In genomic region chr14:34819919-34820652, GRCm38 (mm10) we compare ENCODE assay signal across 8 mouse cellular contexts. TPM values are rescaled to one million over a fixed set of nuclear protein-coding genes. Genes with fewer than 3 reads are reported as not detected.
DNase-seq lines count a peak whose midpoint lies in the region; ATAC-seq lines count a peak whose summit lies in the region.

Grid1 (plus strand) TSS chr14:34820108.

- peaks cover 7% of the 10 kb centered on the region for H3K4me1 ChIP-seq in hindbrain, embryonic 11.5 days (replicated peaks; ENCODE audit: control insufficient read depth, insufficient read depth, low read length)

- peaks cover 69% of the 10 kb centered on the region for H3K27me3 ChIP-seq in hindbrain, embryonic 11.5 days (ENCODE audit: control insufficient read depth, insufficient read depth, low read length)

- peak within 1 kb of the TSS; percentile 93 for H3K4me2 ChIP-seq in hindbrain, embryonic 11.5 days (replicated peaks; ENCODE audit: low read depth, low read length)

- peak within 1 kb of the TSS; percentile 69 for H3K9ac ChIP-seq in hindbrain, embryonic 11.5 days (ENCODE audit: low read depth, low read length)

- intact Hi-C loops in left cerebral cortex, postnatal 10 days (cut with DNase I) = loop anchor here (5.0 to 10.0 kb wide), 5 partner anchors 77 to 1765 kb away; no protein-coding TSS in a partner anchor

- H3K9me3 ChIP-seq in hindbrain, embryonic 11.5 days (ENCODE audit: control insufficient read depth, low read length) = no peaks in the 10 kb centered on the region

- peak; percentile 48 to 56 for DNase-seq in cerebellum, postnatal 14 days
- DNase-seq in cerebellum, adult 11 months = no peak
- DNase-seq in thymus, postnatal 25 days = peak; percentile 4
- no peak for DNase-seq in thymus, postnatal 10 days (ENCODE audit: low spot score in 2 of 2)
- DNase-seq in hindbrain, embryonic 11.5 days (ENCODE audit: low spot score) = peak; percentile 71
- DNase-seq in left cerebral cortex, postnatal 10 days (ENCODE audit: extremely low spot score in 1 of 2, low spot score in 2 of 2) = peak; percentile 27 to 74
- DNase-seq in neural tube, embryonic 10.5 days (ENCODE audit: extremely low spot score, low spot score) = peak; percentile 76

- H3K36me3 ChIP-seq in hindbrain, embryonic 11.5 days (ENCODE audit: control insufficient read depth, insufficient read depth, low read length) = no peaks in the 10 kb centered on the region

- under 1% methylated on average over 50 of the region's 96 CpGs for WGBS in hindbrain, embryonic 11.5 days

- peak within 1 kb of the TSS; percentile 64 for H3K4me3 ChIP-seq in hindbrain, embryonic 11.5 days (ENCODE audit: low read depth, low read length)

- H3K27ac ChIP-seq in hindbrain, embryonic 11.5 days (ENCODE audit: low read depth, low read length) = peak within 1 kb of the TSS; percentile 30; the same call in 1 of the 2 replicates

- ATAC-seq in hindbrain, embryonic 11.5 days (ENCODE audit: low FRiP score) = peak; percentile 73
- ATAC-seq in erythroblast, adult 5-6 weeks (replicated peaks; ENCODE audit: low FRiP score, poor library complexity, severe bottlenecking) = no peak

RNA-seq across cellular contexts. Expression of gene Grid1, which starts in this region (rescaled TPM):
- 0.54 TPM in 2 replicates for polyA plus RNA-seq in hindbrain, embryonic 11.5 days (2014; fragmentation: Nextera tagmentation; extraction: Ambion mirVana)
- 10 to 100 TPM; 48.2 to 49.7 TPM for total RNA-seq in left cerebral cortex, postnatal 10 days (2021)
- total RNA-seq in erythroblast, adult 5-6 weeks (2015; ENCODE audit: low replicate concordance) = not detected in 2 replicates
- total RNA-seq in erythroblast, adult 5-6 weeks (2017; ENCODE audit: low replicate concordance) = 0.34 TPM in 1 of 2 replicates, not detected in the other

Comparison
In these comparisons a context has a peak if more than half of its experiments do, and no peak if none do; other contexts are left out.
1. RNA of gene Grid1 (total RNA-seq): 48.2 to 49.7 TPM in left cerebral cortex, postnatal 10 days; 0.34 TPM in erythroblast, adult 5-6 weeks; every median in the first group is over 10 times any median in the second.
2. DNase-seq: peak in cerebellum, postnatal 14 days (2 of 2), thymus, postnatal 25 days (single experiment), left cerebral cortex, postnatal 10 days (2 of 2) and neural tube, embryonic 10.5 days (single experiment); none in cerebellum, adult 11 months (single experiment) and thymus, postnatal 10 days (0 of 2).
3. Peak in DNase-seq, ATAC-seq, H3K4me3 ChIP-seq, H3K27ac ChIP-seq, H3K9ac ChIP-seq and H3K4me2 ChIP-seq in hindbrain, embryonic 11.5 days; RNA of the gene not detected or under 1 TPM.